Mouse (Mus musculus): ENCODE data around the gene Tspan13. TPM values are rescaled to one million over a fixed set of nuclear protein-coding genes. Genes with fewer than 3 reads are reported as not detected.

The Tspan13 gene
- polyA plus RNA-seq, 1 experiment from 2014 or later, result 57.3 TPM

DNA sequence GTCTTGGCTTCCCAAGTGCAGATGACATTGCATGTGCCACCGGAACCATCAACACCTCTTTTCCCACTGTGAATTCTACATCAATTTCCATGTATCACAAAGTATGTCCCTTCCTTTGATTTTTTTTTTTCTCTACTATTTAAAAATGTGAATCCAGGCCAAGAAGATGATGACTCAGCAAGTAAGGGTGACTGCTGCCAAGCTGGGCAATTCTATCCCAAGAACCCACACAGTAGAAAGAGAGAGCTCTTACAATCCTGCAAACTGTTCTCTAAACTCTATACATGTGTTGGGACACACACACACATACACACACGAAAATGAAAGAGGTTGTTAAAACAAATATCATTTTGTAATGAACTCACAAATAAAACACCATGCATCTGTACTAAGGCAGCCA lies 15.1 kb downstream of the Tspan13 start:
- H3K27me3 ChIP-seq (replicated peaks; ENCODE audit: control insufficient read depth, insufficient read depth, low read length), result no peaks in the 10 kb centered on the region
- no peak for ATAC-seq (ENCODE audit: low read depth)
- no peaks in the 10 kb centered on the region for H3K36me3 ChIP-seq (ENCODE audit: control insufficient read depth, insufficient read depth, low read length)
- WGBS, result 89% methylated on average over 2 of the region's 2 CpGs
- no peaks in the 10 kb centered on the region for H3K4me1 ChIP-seq (ENCODE audit: control insufficient read depth, insufficient read depth, low read length)
- no peak for DNase-seq (ENCODE audit: low spot score)
- no peak overlapping the region for H3K4me2 ChIP-seq (ENCODE audit: low read depth, low read length)
- no peaks in the 10 kb centered on the region for H3K9me3 ChIP-seq (ENCODE audit: control insufficient read depth, low read length)
- no peak overlapping the region for H3K4me3 ChIP-seq (ENCODE audit: low read depth, low read length)
- H3K27ac ChIP-seq (replicated peaks; ENCODE audit: low read depth, low read length), result no peak overlapping the region
- H3K9ac ChIP-seq (ENCODE audit: low read depth, low read length), result no peak overlapping the region

DNA sequence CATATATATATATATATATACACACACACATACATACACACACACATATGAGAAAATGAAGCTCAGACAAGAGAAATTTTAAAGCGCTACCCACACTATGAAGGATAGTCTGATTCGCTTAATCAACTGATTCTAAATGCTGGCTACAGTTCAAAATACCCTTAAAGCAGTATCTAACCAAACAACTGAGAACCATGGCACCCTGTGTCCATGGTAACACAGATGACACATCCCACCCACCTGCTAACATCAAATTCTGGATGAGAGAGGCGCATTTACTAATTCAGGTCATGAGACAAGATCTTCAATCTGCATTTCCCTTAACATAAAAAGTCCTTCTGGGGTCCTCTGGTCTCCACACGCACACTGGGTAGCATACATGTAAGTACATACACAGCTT lies 16.2 kb downstream of the Tspan13 start:
- 95% methylated on average over 4 of the region's 4 CpGs for WGBS
- ATAC-seq (ENCODE audit: low read depth) (no peak), DNase-seq (ENCODE audit: low spot score) (no peak)
- Histone ChIP-seq H3K4me3 (ENCODE audit: low read depth, low read length) (no peak overlapping the region), H3K4me1 (ENCODE audit: control insufficient read depth, insufficient read depth, low read length) (no peaks in the 10 kb centered on the region), H3K9ac (ENCODE audit: low read depth, low read length) (no peak overlapping the region), H3K9me3 (ENCODE audit: control insufficient read depth, low read length) (no peaks in the 10 kb centered on the region), H3K27ac (replicated peaks; ENCODE audit: low read depth, low read length) (no peak overlapping the region), H3K4me2 (ENCODE audit: low read depth, low read length) (no peak overlapping the region), H3K27me3 (replicated peaks; ENCODE audit: control insufficient read depth, insufficient read depth, low read length) (no peaks in the 10 kb centered on the region), H3K36me3 (ENCODE audit: control insufficient read depth, insufficient read depth, low read length) (no peaks in the 10 kb centered on the region)

- Histone ChIP-seq H3K36me3 (ENCODE audit: control insufficient read depth, insufficient read depth, low read length) (peaks cover 4% of the 10 kb centered on the region; the same call in 1 of the 2 replicates), H3K27me3 (replicated peaks; ENCODE audit: control insufficient read depth, insufficient read depth, low read length) (no peaks in the 10 kb centered on the region), H3K27ac (replicated peaks; ENCODE audit: low read depth, low read length) (no peak overlapping the region), H3K4me1 (ENCODE audit: control insufficient read depth, insufficient read depth, low read length) (no peaks in the 10 kb centered on the region), H3K4me2 (ENCODE audit: low read depth, low read length) (no peak overlapping the region), H3K9me3 (ENCODE audit: control insufficient read depth, low read length) (no peaks in the 10 kb centered on the region), H3K4me3 (ENCODE audit: low read depth, low read length) (no peak overlapping the region), H3K9ac (ENCODE audit: low read depth, low read length) (no peak overlapping the region)
- WGBS, result 76% methylated on average over 2 of the region's 2 CpGs
- DNase-seq (ENCODE audit: low spot score) (no peak), ATAC-seq (ENCODE audit: low read depth) (no peak)
Measured at GRCm38 (mm10) chr12:36020710-36021109, 21.6 kb downstream of the Tspan13 start.

GRCm38 (mm10) chr12:36020081-36020480 lies 22.2 kb downstream of the Tspan13 start:
- H3K27me3 ChIP-seq (replicated peaks; ENCODE audit: control insufficient read depth, insufficient read depth, low read length), result no peaks in the 10 kb centered on the region
- ATAC-seq (ENCODE audit: low read depth), result no peak
- WGBS, result 81% methylated on average over 3 of the region's 3 CpGs

DNA sequence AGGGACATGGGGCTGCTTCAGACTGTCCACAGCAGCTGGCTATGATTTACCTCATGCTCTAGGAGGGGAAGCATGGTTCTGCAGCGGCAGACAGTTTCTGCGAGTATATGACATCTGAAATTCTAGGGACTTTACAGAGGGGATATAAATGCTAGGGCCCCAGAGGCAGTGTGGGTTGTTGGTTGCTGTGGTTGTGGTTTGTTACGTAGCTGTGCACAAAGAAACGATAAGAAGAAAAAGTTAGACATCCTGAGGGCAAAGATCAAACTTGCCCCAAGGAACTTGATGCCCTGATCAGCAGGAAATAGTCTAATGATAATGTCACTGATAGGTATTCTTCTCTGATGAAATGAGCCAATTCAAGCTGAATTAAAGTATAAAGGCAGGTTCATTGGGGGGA lies 22.7 kb downstream of the Tspan13 start:
- no peaks in the 10 kb centered on the region for H3K27me3 ChIP-seq (replicated peaks; ENCODE audit: control insufficient read depth, insufficient read depth, low read length)
- no peak overlapping the region for H3K4me3 ChIP-seq (ENCODE audit: low read depth, low read length)
- H3K27ac ChIP-seq (replicated peaks; ENCODE audit: low read depth, low read length), result no peak overlapping the region
- H3K4me1 ChIP-seq (ENCODE audit: control insufficient read depth, insufficient read depth, low read length), result no peaks in the 10 kb centered on the region
- no peak overlapping the region for H3K4me2 ChIP-seq (ENCODE audit: low read depth, low read length)
- H3K9me3 ChIP-seq (ENCODE audit: control insufficient read depth, low read length), result no peaks in the 10 kb centered on the region
- H3K9ac ChIP-seq (ENCODE audit: low read depth, low read length), result no peak overlapping the region
- peaks cover 7% of the 10 kb centered on the region; the same call in 1 of the 2 replicates for H3K36me3 ChIP-seq (ENCODE audit: control insufficient read depth, insufficient read depth, low read length)
- DNase-seq (ENCODE audit: low spot score) (no peak), ATAC-seq (ENCODE audit: low read depth) (no peak)
- 64% methylated on average over 4 of the region's 4 CpGs for WGBS

More at GRCm38 (mm10) chr12:36020081-36020480, 22.2 kb downstream of the Tspan13 start:
- Histone ChIP-seq H3K4me2 (ENCODE audit: low read depth, low read length) (no peak overlapping the region), H3K9ac (ENCODE audit: low read depth, low read length) (no peak overlapping the region), H3K36me3 (ENCODE audit: control insufficient read depth, insufficient read depth, low read length) (peaks cover 7% of the 10 kb centered on the region; the same call in 1 of the 2 replicates), H3K9me3 (ENCODE audit: control insufficient read depth, low read length) (no peaks in the 10 kb centered on the region), H3K4me3 (ENCODE audit: low read depth, low read length) (no peak overlapping the region), H3K27ac (replicated peaks; ENCODE audit: low read depth, low read length) (no peak overlapping the region), H3K4me1 (ENCODE audit: control insufficient read depth, insufficient read depth, low read length) (no peaks in the 10 kb centered on the region)
- no peak for DNase-seq (ENCODE audit: low spot score)

DNA sequence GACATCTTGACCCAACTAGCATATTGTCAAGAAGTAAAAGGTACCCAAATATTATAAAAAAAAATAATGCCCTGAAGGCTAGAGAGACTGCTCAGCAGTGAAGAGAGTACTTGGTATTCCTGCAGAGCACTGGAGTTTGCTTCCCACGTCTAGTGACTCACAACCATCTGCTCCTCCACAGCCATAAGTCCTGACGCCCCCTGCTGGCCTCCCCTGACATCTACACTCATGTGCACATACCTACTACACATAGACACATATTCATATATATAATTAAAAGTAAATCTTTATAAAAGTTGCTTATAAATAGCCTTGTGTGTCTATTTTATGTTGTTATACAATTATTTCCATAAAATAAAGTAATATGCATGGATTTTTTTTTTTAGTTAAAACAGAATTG lies 24.5 kb downstream of the Tspan13 start:
- Histone ChIP-seq H3K9ac (ENCODE audit: low read depth, low read length) (no peak overlapping the region), H3K36me3 (ENCODE audit: control insufficient read depth, insufficient read depth, low read length) (peaks cover 7% of the 10 kb centered on the region; the same call in 1 of the 2 replicates), H3K4me2 (ENCODE audit: low read depth, low read length) (no peak overlapping the region), H3K27ac (replicated peaks; ENCODE audit: low read depth, low read length) (no peak overlapping the region), H3K9me3 (ENCODE audit: control insufficient read depth, low read length) (no peaks in the 10 kb centered on the region), H3K4me3 (ENCODE audit: low read depth, low read length) (no peak overlapping the region), H3K4me1 (ENCODE audit: control insufficient read depth, insufficient read depth, low read length) (no peaks in the 10 kb centered on the region), H3K27me3 (replicated peaks; ENCODE audit: control insufficient read depth, insufficient read depth, low read length) (no peaks in the 10 kb centered on the region)
- 65% methylated on average over 2 of the region's 2 CpGs for WGBS
- ATAC-seq (ENCODE audit: low read depth) (no peak), DNase-seq (ENCODE audit: low spot score) (no peak)

DNA sequence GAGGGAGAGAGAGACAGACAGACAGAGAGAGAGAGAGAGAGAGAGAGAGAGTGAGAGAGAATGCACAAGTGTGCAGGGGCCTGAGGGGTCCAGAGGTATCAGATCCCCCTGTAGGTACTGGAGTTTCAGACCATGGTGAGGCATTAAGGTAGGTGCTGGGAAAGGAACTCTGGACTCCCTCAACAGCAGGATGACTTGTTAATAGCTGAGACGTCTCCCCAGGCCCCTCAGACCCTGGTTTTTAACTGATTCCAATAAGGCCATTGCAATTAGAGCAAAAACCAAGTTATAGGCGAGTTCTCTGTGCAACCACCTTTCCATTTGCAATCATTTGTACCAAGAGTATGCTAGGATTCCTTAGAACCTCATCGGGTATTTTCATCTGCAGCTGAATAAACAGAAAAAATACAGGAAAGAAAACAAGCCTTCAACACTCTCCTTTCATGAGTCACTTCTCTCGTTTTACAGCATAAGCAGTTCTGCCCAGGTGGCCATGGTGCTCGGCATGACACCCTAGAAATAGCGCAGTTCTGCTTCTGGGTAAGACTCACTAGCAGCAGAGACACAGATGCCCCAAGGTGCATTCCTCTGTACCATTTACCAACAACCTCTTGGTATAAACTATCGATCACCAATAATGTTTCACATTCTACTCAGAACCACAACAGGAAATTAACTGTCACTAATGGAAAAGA lies 28.9 kb downstream of the Tspan13 start:
- DNase-seq (ENCODE audit: low spot score) (no peak), ATAC-seq (ENCODE audit: low read depth) (no peak)
- 68% methylated on average over 7 of the region's 7 CpGs for WGBS
- no peaks in the 10 kb centered on the region for H3K4me1 ChIP-seq (ENCODE audit: control insufficient read depth, insufficient read depth, low read length)
- no peak overlapping the region for H3K4me2 ChIP-seq (ENCODE audit: low read depth, low read length)
- H3K36me3 ChIP-seq (ENCODE audit: control insufficient read depth, insufficient read depth, low read length), result peaks cover 7% of the 10 kb centered on the region; the same call in 1 of the 2 replicates
- H3K9ac ChIP-seq (ENCODE audit: low read depth, low read length), result no peak overlapping the region
- H3K9me3 ChIP-seq (ENCODE audit: control insufficient read depth, low read length), result no peaks in the 10 kb centered on the region
- no peaks in the 10 kb centered on the region for H3K27me3 ChIP-seq (replicated peaks; ENCODE audit: control insufficient read depth, insufficient read depth, low read length)
- no peak overlapping the region for H3K27ac ChIP-seq (replicated peaks; ENCODE audit: low read depth, low read length)
- H3K4me3 ChIP-seq (ENCODE audit: low read depth, low read length), result no peak overlapping the region

- DNase-seq (ENCODE audit: low spot score), result peak; percentile 45
- no peak overlapping the region for H3K9ac ChIP-seq (ENCODE audit: low read depth, low read length)
- no peaks in the 10 kb centered on the region for H3K36me3 ChIP-seq (ENCODE audit: control insufficient read depth, insufficient read depth, low read length)
- WGBS, result 50% methylated on average over 6 of the region's 6 CpGs
- no peaks in the 10 kb centered on the region for H3K4me1 ChIP-seq (ENCODE audit: control insufficient read depth, insufficient read depth, low read length)
- no peak overlapping the region for H3K27ac ChIP-seq (replicated peaks; ENCODE audit: low read depth, low read length)
- H3K27me3 ChIP-seq (replicated peaks; ENCODE audit: control insufficient read depth, insufficient read depth, low read length), result no peaks in the 10 kb centered on the region
- no peaks in the 10 kb centered on the region for H3K9me3 ChIP-seq (ENCODE audit: control insufficient read depth, low read length)
- H3K4me3 ChIP-seq (ENCODE audit: low read depth, low read length), result no peak overlapping the region
- ATAC-seq (ENCODE audit: low read depth), result peak; percentile 41; the same call in 1 of the 2 replicates
- no peak overlapping the region for H3K4me2 ChIP-seq (ENCODE audit: low read depth, low read length)
Measured at GRCm38 (mm10) chr12:36008364-36009047, 33.8 kb downstream of the Tspan13 start.
